Mouse (Mus musculus): ENCODE data around the gene Kcne1l. TPM values are rescaled to one million over a fixed set of nuclear protein-coding genes. Genes with fewer than 3 reads are reported as not detected.

The Kcne1l gene
- 0.83 and 0.97 TPM in 2 replicates for polyA plus RNA-seq (2012; rRNA removed)

- no peak for DNase-seq (ENCODE audit: low spot score)
Measured at GRCm38 (mm10) chrX:142305869-142306581, at the start of gene Kcne1l. TSS of gene Kcne1l (minus strand) at chrX:142306294.

- DNase-seq (ENCODE audit: low spot score): no peak
Measured at GRCm38 (mm10) chrX:142336207-142336606, 30.1 kb upstream of the Kcne1l start.

- DNase-seq (ENCODE audit: low spot score): no peak
Measured at GRCm38 (mm10) chrX:142335502-142335901, 29.4 kb upstream of the Kcne1l start.

GRCm38 (mm10) chrX:142325760-142326159 is 19.7 kb upstream of the Kcne1l start:
- no peak for DNase-seq (ENCODE audit: low spot score)

GRCm38 (mm10) chrX:142316106-142316505 is 10.0 kb upstream of the Kcne1l start:
- no peak for DNase-seq (ENCODE audit: low spot score)

GRCm38 (mm10) chrX:142315270-142315669 is 9.2 kb upstream of the Kcne1l start:
- no peak for DNase-seq (ENCODE audit: low spot score)

GRCm38 (mm10) chrX:142314307-142315024 is 8.4 kb upstream of the Kcne1l start:
- DNase-seq (ENCODE audit: low spot score): peak; percentile 24

- DNase-seq (ENCODE audit: low spot score): no peak
Measured at GRCm38 (mm10) chrX:142310431-142310830, 4.3 kb upstream of the Kcne1l start.

GRCm38 (mm10) chrX:142305010-142305868 is 855 bp downstream of the Kcne1l start:
- DNase-seq (ENCODE audit: low spot score): no peak

- DNase-seq (ENCODE audit: low spot score): no peak
Measured at GRCm38 (mm10) chrX:142304592-142304991, 1.5 kb downstream of the Kcne1l start.

- no peak for DNase-seq (ENCODE audit: low spot score)
Measured at GRCm38 (mm10) chrX:142303456-142303855, 2.6 kb downstream of the Kcne1l start.

- no peak for DNase-seq (ENCODE audit: low spot score)
Measured at GRCm38 (mm10) chrX:142285905-142286304, 20.2 kb downstream of the Kcne1l start.

- no peak for DNase-seq (ENCODE audit: low spot score)
Measured at GRCm38 (mm10) chrX:142276573-142276972, 29.5 kb downstream of the Kcne1l start.

GRCm38 (mm10) chrX:142276031-142276430 is 30.1 kb downstream of the Kcne1l start:
- no peak for DNase-seq (ENCODE audit: low spot score)

Other genes with a start within 250 kb of the Kcne1l start
- gene Gucy2f, start 109.4 kb downstream of the Kcne1l start, polyA plus RNA-seq (2012; rRNA removed): 0.01 TPM in 1 of 2 replicates, not detected in the other
- gene Nxt2, start 79.5 kb downstream of the Kcne1l start, polyA plus RNA-seq (2012; rRNA removed): 14.9 and 16.6 TPM in 2 replicates
- gene Acsl4, start 84.2 kb upstream of the Kcne1l start, polyA plus RNA-seq (2012; rRNA removed): 13.9 and 14.8 TPM in 2 replicates